Mouse (Mus musculus): ENCODE measurements around the gene Dnajc11.

DNA sequence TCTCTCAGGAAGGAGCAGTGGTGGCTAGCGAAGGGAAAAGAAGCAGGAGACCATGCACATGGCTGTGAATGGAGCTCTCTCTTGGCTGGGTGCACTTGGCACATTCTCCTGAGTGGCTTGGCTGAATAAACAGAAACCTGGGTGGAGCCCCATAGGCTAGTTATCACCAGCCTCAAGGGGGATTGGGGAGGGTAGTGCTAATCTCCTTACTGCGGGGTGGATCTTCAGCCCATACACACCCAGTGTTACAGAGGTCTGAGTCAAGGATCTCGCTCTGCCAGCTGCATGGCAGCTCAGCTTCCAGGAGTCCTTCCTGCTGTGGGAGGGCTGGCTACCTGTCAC is 27.0 kb downstream of the Dnajc11 start:
- no peak for TF ChIP-seq CTCF (IDR thresholded peaks at IDR 0.05)
- TF ChIP-seq EP300 (IDR thresholded peaks at IDR 0.05), result no peak

Measured in lung, postnatal 0 days (tissue).